Mouse (Mus musculus): ENCODE measurements around the gene Myh6.

The Myh6 gene

DNA sequence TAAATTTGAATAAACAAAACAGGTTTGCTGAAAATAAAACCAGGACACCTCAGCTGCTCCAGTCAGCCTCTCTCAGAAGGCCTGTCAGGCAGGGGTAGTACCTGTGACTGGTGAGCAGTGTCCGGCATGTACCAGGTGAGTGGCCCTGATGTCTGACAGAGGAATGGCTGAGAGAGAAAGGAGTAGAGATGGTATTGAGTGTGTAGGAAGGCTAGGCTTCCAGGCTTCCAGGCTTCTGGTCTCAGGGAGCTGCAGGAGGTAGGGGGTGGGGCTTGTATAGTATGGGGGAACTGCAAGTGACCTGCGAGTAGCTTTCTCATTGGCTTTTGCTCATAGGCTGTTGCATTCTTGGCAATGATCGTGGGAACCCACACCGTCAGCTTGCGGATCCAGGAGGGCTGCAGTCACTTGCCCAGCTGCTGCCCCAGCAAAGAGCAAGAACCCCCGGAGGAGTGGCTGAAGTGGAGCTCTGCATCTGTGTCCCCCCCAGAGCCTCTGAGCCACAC lies 34.0 kb downstream of the Myh6 start, which contains the start of gene Il25:
TSS of gene Il25 (plus strand) at position 51 of the 506 bp plus-strand sequence.
- DNase-seq (ENCODE audit: low spot score) = no peak

DNA sequence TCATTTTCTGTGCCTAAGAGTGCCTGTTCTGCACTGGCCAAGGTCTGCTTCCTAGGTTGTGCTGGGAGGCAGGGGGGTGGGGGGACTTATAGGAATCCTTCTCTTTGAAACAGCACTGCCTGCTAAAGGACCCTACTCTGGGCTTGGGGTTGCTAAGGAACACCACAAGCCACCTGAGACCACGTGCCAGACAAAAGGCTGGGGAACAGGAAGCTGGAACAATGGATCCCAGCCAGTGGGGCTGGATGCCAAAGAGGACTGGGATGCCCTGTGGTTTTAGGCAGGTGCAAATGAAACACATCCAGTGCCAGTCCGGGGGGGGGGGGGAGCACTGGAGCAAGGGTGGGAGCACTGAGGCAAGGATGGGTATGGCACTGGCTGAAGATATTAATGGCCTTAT lies 36.3 kb downstream of the Myh6 start:
- no peak for DNase-seq (ENCODE audit: low spot score)

DNA sequence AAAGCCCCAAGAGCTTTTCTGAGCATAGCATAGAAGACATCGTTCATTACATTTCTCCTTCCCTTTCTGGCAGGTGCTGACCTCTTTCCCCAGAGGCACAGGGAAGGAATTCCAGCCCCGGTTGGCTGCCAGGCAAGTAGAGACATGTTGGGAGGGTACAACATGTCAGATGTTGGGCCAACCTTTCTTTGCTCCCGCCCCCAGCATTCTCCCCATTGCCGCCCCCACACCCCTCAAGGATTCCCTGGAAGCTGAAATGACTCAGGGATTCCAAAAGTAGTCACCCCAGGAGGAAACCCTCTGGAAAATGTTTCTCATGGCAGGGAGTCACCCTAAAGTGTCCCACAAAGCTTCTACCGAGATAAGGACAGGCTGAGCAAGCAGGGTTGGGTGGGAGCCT lies 36.9 kb downstream of the Myh6 start:
- no peak for DNase-seq (ENCODE audit: low spot score)

DNA sequence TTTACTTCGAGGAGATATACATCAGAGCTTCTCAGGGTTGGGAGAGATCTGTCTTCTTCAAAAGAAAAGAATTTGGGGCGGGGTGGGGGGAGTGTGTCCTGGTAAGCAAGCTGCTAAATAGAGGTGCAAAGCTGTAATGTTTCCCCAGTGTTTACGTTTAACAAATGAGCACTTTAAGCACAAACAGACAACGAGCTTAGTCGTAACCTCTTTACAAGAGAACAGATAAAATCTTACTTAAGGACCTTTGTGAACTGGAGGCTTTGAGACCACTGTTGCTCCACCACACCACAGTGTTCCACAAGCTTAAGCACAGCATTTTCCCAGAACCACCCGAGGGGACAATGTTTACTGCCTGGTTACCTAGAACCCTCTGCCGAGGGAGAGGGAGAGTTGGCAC lies 39.4 kb downstream of the Myh6 start:
- DNase-seq (ENCODE audit: low spot score) = no peak

DNA sequence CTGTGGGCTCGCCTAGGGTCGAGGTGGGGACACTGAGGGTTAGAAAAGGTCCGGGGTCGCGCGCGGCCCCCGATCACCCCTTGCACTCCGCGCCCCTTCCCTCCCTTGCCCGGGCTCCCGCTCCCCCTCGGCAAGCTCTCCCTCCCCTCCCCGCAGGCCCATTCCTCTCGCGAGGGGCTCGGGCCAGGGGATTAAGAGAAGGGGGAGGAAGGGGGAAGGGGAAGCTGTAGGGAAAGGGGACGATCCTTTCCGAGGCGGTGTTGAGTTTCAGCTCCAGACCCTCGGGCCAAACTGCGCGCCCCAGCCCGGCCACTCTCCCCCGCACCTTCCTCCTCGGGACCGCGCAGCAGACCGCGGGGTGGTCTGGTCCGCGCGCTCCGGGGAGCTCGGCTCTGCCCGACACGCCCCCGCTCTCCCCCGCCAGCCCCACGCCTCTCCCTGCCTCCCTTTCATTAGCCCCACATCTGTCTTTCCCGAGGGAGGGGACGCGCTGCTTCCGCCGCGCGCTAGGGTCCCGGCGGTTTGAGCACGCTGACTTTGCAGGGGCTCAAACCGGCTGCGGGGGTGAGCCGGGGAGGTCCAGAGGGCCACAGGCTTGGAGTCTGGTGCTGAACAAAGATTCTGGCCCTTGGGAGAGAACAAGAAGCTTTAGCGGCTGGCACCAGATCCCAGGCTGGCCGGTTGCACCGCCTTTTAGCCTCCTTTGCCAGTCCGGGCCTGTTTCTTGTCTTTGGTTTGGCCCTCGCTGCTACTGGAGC lies 40.1 kb downstream of the Myh6 start:
- DNase-seq (ENCODE audit: low spot score) = no peak

DNA sequence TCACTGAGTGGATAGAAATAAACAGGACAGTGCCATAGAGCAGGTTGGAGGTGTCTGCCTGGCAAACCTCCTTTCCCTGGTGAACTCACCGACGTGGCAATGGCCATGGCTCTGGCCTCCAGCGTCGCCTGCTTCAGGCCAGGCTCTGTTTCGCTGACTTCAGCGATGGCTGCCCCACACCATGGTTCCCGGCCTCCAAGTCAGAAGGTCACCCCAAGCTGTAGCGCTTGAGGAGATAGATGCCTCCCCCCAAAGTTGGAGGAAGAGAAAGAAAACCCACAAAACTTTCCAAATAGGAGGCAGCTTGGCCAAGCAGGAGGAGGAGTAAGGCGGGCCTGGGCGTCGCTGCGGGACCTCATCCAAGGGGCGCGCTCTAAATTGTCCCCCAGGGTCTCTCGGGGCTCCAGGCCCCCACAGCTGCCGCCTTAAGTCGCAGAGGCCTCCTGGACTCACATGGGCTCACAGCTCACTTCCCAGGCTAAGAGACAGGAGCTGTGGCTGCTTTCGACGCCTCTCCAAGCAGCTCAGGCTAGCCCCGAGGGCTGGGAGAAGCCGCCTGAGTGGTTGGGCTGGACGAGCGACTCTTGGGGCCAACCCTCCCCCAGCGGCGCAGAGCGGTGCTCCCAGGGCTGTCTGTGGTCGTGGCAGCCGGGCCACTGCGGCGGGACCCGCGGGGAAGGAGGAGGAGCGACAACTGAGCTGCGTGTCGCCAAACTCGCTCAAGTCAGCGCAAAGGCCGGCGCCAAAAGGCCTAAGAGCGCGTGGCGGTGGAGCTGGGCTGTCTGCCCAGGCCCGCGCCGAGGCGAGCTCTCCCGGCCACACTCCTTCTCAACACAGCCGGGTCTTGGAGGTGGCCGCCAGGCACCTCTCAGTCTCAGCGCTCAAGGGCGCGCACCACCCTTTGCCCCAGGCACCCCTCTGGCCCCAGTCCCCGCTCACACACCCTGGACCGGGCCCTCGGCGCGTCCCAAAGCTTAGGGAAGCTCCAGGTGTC lies 41.1 kb downstream of the Myh6 start, which contains the start of gene Efs:
TSS of gene Efs (minus strand) at position 778 of the 994 bp plus-strand sequence.
- DNase-seq (ENCODE audit: low spot score) = peak; percentile 44

DNA sequence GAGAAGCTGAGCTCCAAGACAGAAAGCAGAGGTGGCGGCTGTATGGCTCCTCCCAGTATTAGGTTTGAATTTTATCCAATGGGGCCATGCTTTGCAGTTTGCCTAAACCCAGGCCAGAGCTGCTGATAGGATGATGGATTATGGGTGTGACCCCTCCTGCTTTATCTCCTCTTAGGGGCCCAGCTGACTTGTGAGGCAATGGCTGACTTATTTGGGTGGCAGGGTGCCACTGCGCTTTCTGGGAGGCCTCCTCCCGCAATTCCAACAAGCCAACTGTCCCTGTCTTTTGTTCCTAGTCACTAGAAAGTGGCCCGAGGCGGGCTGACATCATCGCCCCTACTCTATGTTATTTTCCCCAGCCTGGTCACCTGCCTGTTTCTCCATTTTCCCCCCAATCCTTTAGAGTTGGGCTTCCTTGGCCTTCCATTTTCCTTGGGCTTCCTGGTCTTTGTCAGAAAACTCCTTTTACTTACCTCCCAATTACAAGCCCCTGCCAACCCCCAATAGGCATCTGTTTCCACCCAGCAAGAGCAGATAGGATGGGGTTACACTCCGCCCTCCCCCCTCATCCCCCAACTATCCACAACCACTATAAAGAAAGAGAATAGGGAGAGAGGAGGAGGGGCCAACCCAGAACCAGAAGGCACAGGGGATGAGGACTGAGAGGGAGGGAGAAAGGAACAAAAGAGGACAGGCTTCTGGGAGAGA lies 41.9 kb downstream of the Myh6 start:
- DNase-seq (ENCODE audit: low spot score) = no peak

DNA sequence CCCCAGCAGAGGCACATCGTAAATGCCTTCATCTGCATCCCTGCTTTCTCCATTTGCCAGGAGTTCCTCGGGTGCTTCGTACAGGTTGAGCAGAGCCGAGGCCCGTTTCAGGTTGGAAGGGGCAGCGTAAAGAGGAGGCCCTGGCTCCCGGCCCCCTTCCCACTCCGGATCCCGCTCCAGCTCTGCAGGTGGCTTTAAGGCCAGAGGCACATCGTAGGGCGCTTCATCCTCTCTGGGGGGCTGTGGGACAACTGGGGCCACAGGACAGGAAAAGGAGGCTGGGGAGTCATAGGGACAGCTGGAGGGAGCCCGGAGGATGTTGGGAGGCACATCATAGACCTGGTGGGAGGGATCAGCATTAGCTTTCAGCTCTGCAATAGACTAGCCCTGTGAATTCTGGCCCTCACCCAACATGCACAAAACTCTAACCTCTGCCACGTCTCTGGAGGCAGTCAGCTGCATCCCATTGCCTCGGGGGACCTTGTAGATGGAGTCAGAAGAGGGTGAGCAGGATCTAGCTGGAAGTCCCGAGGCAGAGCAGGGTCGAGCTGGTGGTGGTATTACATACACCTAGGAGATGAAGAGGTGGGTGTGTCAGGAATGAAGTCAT lies 46.5 kb downstream of the Myh6 start:
- no peak for DNase-seq (ENCODE audit: low spot score)

DNA sequence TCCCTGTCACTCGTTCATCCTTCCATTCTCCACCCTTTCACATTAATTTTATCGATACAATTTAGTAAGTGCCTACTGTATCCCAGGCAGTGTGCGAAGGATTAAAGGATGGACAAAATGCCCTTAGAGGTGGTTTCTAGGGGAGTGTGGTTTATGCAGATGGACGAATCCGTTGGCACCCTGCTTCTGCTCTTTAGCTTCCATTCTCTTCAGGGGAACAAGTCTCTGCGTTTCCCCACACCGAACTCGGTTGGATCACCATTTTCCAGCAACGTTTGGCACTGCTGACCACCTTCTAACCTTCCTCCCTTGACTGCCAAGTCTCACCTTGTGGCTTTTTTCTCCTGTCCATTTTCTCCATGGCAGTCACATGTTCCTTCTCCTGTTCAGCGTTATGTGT lies 53.4 kb downstream of the Myh6 start:
- DNase-seq (ENCODE audit: low spot score) = no peak

DNA sequence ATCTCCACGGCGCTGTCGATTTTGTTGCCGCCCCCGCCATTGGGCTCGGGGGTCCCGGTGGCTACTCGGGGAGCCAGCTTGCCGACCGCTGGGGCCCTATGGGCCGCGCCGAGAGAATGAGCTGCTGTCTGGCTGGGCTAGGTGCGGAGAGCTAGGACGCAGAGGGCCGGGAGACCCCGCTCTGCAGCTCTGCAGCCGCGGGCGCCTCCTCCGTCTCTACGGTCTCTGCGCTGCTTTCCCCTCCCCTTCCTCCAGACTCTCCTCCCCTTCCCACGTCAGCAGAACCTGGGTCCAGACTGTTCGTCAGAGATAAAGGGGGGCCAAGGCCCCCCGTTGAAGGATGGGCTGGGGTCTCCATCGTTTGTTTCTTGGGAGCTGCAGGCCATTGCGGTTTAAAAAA lies 53.8 kb downstream of the Myh6 start, which contains the start of gene Slc22a17:
TSS of gene Slc22a17 (minus strand) at position 247 of the 400 bp plus-strand sequence.
- no peak for DNase-seq (ENCODE audit: low spot score)

DNA sequence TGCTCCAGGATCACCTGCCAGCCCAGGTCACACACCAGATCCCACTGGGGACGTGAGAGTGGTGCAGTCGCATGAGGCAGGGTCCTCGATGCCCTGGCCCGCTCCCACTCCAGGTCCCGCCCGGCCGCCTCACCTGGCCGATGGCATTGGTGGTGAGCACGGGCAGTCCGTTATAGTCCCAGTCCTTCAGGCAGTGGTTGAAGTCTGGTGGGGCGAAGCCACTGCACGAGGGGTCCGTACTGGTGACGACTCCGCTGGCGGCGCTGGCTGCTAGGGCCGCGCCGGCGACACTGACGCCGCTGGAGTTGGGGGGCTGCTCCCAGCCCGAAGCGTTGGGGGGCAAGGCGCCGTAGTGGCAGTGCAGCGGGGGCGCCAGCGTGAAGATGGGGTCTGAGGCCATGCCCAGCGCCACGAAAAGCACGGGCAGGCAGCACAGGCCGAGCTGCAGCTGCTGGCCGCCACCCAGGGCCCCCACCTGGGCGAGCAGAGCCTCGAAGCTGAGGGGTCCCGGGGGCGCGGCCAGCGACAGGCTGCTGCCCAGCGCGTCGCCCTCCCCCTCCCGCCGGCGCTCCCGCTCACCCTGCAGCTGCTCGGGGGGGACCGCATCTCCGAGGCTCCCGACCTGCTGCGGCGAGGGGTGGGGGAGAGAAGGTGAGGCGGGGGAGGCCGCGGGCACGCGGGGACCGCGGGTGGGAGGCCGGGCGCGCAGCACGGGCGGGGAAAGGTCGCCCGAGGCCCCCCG lies 54.4 kb downstream of the Myh6 start:
- DNase-seq (ENCODE audit: low spot score) = no peak

DNA sequence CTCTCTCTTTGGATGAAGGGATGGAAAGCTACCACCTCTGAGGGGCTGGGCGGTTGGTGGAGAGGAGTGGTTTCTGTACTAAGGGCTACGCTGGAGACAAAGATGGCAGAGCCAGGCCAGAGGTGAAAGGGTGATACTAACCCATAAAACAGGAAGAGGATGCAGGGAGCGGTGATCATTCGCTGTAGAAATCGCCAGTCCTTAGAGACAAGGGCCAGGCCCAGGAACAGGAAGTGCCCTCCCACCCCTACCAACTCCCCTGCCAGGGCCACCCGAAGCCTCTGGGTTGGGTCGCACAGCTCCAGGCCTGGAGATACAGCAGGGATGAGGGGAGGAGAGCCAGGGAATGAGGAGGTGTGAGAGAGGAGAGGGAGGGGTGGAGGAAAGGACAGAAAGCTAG lies 58.0 kb downstream of the Myh6 start:
- no peak for DNase-seq (ENCODE audit: low spot score)

DNA sequence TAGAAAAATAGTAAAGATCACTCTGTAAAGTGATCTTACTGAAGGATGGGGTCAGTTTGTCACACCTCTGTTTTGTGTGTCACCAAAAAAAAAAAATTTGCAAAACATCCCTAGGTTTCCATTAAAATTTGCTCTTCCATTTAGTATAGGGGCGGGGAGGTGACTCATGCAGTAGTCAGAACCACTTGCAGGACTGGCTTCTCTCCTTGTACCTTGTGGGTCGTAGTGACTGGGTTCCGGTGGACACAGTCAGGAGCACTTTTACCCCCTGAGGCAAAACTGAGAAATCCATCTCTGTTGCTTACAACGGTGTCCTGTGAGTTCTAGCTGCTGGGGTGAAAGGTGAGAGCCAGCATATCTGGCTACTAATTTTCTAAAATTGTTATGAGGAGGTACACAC lies 63.1 kb downstream of the Myh6 start:
- DNase-seq (ENCODE audit: low spot score) = no peak

DNA sequence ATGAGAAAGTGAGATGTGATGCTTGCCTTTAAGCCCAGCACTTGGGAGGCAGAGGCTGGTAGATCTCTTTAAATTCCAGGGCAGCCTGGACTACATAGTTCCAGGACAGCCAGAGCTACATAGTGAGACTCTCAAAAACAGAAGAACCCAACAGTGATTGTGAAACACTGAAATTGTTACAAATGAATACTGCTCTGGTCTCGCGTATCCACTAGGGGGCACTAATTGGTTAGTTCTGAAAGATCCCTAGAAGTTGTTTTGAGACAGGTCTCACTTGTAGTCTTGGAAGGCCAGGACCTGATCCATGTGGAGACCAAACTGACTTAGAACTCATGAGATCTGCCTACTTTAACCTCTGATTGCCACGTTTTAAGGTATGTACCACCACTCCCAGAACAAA lies 66.3 kb downstream of the Myh6 start:
- no peak for DNase-seq (ENCODE audit: low spot score)

DNA sequence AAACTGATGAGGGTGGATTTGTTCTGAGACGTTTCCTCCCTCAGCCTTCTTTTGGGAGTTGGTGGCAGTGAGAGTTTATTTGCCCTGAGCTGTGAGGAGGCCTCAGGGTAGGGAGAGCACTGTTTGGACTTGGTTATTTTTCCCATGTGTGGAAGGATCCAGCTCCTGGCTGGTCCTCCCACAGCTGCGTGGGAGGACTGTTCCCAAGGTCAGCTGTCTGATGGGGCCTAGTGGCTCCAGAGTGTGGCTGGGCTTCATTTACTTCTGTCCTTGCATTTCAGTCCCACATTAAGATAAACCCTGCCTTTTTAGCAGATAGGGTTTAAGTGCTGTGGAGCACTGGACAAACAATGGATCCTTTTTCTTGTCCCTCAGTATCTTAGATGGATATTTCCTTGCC lies 69.3 kb downstream of the Myh6 start:
- no peak for DNase-seq (ENCODE audit: low spot score)

DNA sequence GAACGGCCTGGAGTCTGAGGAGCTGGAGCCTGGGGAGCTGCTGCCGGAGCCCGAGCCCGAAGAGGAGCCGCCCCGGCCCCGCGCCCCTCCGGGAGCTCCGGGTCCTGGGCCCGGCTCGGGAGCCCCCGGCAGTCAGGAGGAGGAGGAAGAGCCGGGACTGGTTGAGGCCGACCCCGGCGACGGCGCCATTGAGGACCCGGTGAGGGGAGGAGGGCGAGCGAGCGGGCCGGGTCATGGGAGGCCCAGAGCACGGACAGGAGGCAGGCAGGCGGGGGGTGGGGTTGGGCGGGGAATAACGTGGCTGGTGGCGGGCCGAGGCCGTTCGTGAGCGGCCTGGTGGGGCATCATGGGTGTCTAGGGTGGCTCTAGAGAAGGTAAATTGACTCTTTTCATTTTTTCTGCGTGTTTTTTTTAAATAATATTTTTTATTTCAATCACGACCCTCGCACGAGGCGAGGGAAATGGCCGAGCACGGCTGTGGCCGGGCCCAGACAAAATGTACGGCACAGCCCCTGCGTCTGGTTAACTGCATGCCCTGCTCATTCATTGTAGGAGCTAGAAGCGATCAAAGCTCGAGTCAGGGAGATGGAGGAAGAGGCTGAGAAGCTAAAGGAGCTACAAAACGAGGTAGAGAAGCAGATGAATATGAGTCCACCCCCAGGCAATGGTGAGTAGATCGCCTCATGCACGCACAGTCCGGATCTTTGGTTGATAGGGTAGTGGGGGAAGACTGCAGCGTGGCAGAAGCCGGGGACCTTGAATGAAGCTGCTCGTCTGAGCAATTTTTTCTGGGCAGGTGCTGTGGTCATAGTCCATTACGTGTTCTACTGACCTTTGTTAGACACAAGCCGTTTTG lies 72.2 kb downstream of the Myh6 start:
- no peak for DNase-seq (ENCODE audit: low spot score)

DNA sequence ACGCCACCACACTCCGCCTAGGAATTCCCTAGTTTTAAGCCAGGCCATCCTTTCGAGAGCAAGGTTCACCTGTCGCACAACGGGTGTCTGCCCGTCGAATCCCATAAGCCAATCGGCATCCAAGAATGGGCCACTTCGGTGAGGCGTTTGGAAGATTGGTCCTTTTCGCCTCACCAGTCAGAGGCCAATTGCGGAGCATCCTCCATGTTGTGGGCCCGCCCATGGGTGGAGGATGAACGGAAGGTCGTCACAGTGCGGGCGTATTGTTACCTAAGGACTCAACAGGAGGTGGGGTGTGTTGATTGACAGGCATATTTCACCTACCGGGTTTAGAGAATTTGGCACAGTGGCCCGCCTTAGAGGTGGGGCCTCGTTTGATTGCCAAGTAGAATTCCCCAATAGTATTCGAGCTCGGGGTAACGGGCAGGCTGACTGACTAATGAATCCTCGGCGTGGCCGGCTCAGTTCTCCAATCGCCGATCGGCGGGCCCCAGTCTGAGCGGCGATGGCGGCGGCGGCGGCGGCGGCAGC lies 73.0 kb downstream of the Myh6 start:
- peak; percentile 91 for DNase-seq (ENCODE audit: low spot score)

DNA sequence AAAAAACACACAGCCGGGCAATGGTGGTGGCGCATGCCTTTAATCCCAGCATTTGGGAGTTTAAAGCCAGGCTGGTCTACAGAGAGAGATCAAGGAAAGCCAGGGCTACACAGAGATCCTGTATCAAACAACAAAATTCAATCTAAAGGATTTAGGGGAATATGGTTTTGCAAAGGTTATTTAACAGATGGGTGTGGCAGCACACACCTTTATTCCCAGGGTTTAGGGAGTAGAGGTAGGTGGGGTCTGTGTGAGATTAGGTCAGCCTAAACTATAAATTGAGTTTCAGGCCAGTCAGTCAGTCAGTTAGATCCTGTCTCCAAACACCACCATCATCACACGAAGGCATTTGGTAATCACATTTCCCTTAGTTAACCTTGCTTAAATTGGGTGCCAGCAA lies 74.5 kb downstream of the Myh6 start, which contains the start of gene Pabpn1:
TSS of gene Pabpn1 (plus strand) at position 301 of the 400 bp plus-strand sequence.
- DNase-seq (ENCODE audit: low spot score) = no peak
